Mouse (Mus musculus): ENCODE data around the gene Zc3hc1. TPM values are rescaled to one million over a fixed set of nuclear protein-coding genes. Genes with fewer than 3 reads are reported as not detected.

Zc3hc1 gene
- polyA plus RNA-seq, 1 experiment from 2014 or later, result 65.5 TPM

Other genes with a start within 250 kb of the Zc3hc1 start
- gene Ube2h, start 86.5 kb downstream of the Zc3hc1 start, polyA plus RNA-seq (2015; fragmentation: Nextera tagmentation; extraction: Ambion mirVana), result 53.1 and 55.6 TPM in 2 replicates
- gene Klhdc10, start 10.8 kb upstream of the Zc3hc1 start, polyA plus RNA-seq (2015; fragmentation: Nextera tagmentation; extraction: Ambion mirVana), result 27.8 and 34.9 TPM in 2 replicates
- gene Tmem209, start 118.8 kb upstream of the Zc3hc1 start, polyA plus RNA-seq (2015; fragmentation: Nextera tagmentation; extraction: Ambion mirVana), result 25.6 and 31.4 TPM in 2 replicates
- 0.15 and 0.19 TPM in 2 replicates for gene Ssmem1, start 118.8 kb upstream of the Zc3hc1 start, polyA plus RNA-seq (2015; fragmentation: Nextera tagmentation; extraction: Ambion mirVana)
- 7.6 and 9.7 TPM in 2 replicates for gene Cpa2, start 150.6 kb upstream of the Zc3hc1 start, polyA plus RNA-seq (2015; fragmentation: Nextera tagmentation; extraction: Ambion mirVana)
- 0.84 and 0.85 TPM in 2 replicates for gene Cpa4, start 177.3 kb upstream of the Zc3hc1 start, polyA plus RNA-seq (2015; fragmentation: Nextera tagmentation; extraction: Ambion mirVana)
- 0.09 and 0.12 TPM in 2 replicates for gene Cpa5, start 220.0 kb upstream of the Zc3hc1 start, polyA plus RNA-seq (2015; fragmentation: Nextera tagmentation; extraction: Ambion mirVana)
- 0.85 and 0.90 TPM in 2 replicates for gene Cpa1, start 248.2 kb upstream of the Zc3hc1 start, polyA plus RNA-seq (2015; fragmentation: Nextera tagmentation; extraction: Ambion mirVana)